Mouse (Mus musculus) limb, embryonic 11.5 days (tissue): ENCODE measurements around the gene Ugt1a8. TPM values are rescaled to one million over a fixed set of nuclear protein-coding genes. Genes with fewer than 3 reads are reported as not detected.
"Not testable (repeated sequence)": the region's sequence is repeated elsewhere in the genome, so short reads cannot be mapped to it uniquely, and the experiment has no call there.

Source experiments
- ATAC-seq: fragments of 200-750 bp; cut with Nextera tagmentation; 2 replicates; pipeline ENCODE4 v1.8.0; 2017; ENCODE audit warnings: low read depth; ENCODE audit not compliant: insufficient number of reproducible peaks, low FRiP score, low TSS enrichment
- DNase-seq: peaks from one replicate; pipeline ENCODE4 v3.0.0-alpha.2; 2015; ENCODE audit warnings: low spot score
- H3K27ac ChIP-seq: fragments of 300-500 bp; sonication (generic); replicated peaks from 2 replicates; pipeline ENCODE4 v1.5.1; 2014; ENCODE audit warnings: low read depth, mild to moderate bottlenecking, low read length
- H3K27me3 ChIP-seq: fragments of 300-500 bp; sonication (generic); 2 replicates; pipeline ENCODE4 v1.6.1; 2014; ENCODE audit warnings: mild to moderate bottlenecking, low read length, mixed read lengths; ENCODE audit not compliant: control insufficient read depth, insufficient read depth
- H3K36me3 ChIP-seq: fragments of 300-500 bp; sonication (generic); 2 replicates; pipeline ENCODE4 v1.6.1; 2014; ENCODE audit warnings: mild to moderate bottlenecking, low read length, moderate library complexity, mixed read lengths; ENCODE audit not compliant: control insufficient read depth, insufficient read depth
- H3K4me1 ChIP-seq: fragments of 300-500 bp; sonication (generic); 2 replicates; pipeline ENCODE4 v1.6.1; 2014; ENCODE audit warnings: low read length, mixed read lengths; ENCODE audit not compliant: control insufficient read depth, insufficient read depth
- H3K4me2 ChIP-seq: fragments of 300-500 bp; sonication (generic); 2 replicates; pipeline ENCODE4 v1.6.1; 2014; ENCODE audit warnings: low read depth, mild to moderate bottlenecking, moderate library complexity; ENCODE audit not compliant: severe bottlenecking
- H3K4me3 ChIP-seq: fragments of 300-500 bp; sonication (generic); 2 replicates; pipeline ENCODE4 v1.5.1; 2014; ENCODE audit warnings: low read depth, low read length
- H3K9ac ChIP-seq: fragments of 300-500 bp; sonication (generic); 2 replicates; pipeline ENCODE4 v1.6.1; 2014; ENCODE audit warnings: mild to moderate bottlenecking, low read length
- H3K9me3 ChIP-seq: fragments of 300-500 bp; sonication (generic); 2 replicates; pipeline ENCODE4 v1.6.1; 2016; ENCODE audit warnings: low read length; ENCODE audit not compliant: control insufficient read depth
- WGBS: fragments of 180-500 bp; shearing (Covaris S2); extraction: QIAGEN DNeasy Blood & Tissue Kit; methylation state at CpG from one replicate; pipeline ENCODE4 v1.1.7; 2014; 5-methylcytosine and 5-hydroxymethylcytosine counted together
- polyA plus RNA-seq: library from polyadenylated mRNA; unstranded; fragments of >200 nt; fragmentation: Nextera tagmentation; extraction: Ambion mirVana; gene quantifications from 2 replicates; pipeline ENCODE4 v1.2.1, GENCODE M21; 2014

Gene Ugt1a8
- polyA plus RNA-seq, 1 experiment from 2014 or later: not detected

DNA sequence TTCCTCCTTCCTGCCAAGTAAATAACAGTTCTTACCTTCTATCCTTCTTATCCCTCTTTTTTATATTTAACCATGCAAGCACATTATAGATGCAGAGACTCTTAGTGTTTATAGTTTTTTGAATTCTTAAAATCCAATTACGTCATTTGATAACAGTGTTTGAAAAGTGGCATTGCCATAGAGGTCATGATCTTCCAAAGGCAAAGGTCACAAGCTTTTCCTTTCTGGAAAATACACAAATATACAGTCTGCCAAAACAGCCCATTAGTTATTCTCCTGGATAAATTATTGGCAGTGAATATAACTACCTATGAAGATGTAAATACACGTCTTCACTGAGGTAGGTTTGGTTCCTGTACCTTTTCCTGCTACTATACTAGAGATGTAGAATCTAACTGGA, 13.1 kb upstream of the Ugt1a8 start:
- H3K9me3 ChIP-seq: no peaks in the 10 kb centered on the region
- no peak overlapping the region for H3K4me2 ChIP-seq
- H3K36me3 ChIP-seq: no peaks in the 10 kb centered on the region
- no peak overlapping the region for H3K4me3 ChIP-seq
- no peak overlapping the region for H3K9ac ChIP-seq
- no peaks in the 10 kb centered on the region for H3K27me3 ChIP-seq
- no peak overlapping the region for H3K27ac ChIP-seq
- DNase-seq: no peak
- 88% methylated on average over 2 of the region's 2 CpGs for WGBS
- H3K4me1 ChIP-seq: no peaks in the 10 kb centered on the region
- no peak for ATAC-seq

DNA sequence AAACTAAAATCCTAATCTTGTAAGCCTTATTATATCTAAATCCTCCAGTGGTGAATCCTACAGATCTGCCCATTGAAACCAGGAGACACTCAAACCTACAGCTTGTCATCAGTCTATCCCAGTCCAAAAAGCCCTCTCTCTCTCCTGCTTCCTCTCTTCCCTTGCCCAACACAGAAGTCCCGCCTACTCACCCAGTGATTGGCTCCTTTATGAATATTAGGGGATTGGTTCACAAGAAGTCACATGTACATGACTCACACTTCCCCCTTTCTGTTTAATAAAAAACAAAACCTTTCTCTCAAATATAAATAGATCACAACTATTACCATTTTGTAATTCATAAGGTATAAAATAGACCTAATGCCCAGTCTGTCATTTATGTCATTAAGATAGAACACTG, 10.5 kb upstream of the Ugt1a8 start:
- Histone ChIP-seq H3K4me3 (no peak overlapping the region), H3K9ac (no peak overlapping the region), H3K4me1 (no peaks in the 10 kb centered on the region), H3K9me3 (no peaks in the 10 kb centered on the region), H3K4me2 (no peak overlapping the region), H3K27me3 (no peaks in the 10 kb centered on the region), H3K27ac (no peak overlapping the region), H3K36me3 (no peaks in the 10 kb centered on the region)
- no peak for ATAC-seq
- no peak for DNase-seq
- 71% methylated on average over 1 of the region's 1 CpGs for WGBS

DNA sequence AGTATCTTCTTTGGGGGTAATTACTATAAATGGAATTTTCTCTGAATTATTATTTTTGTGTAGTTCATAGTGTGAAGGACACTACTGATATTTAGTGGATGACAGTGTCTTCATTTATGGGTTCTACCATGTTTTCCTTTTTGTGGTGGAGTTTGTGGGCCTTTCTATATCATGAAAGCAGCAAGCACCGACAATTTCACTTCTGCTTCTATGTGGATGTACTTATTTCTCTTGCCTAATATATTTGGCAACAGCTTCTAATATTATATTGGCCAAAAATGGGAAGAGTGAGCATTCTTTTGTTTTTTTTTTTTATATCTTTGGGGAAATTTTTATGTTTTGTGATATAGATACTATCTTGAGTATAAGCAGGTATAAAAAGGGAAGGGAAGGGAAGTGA, 5.9 kb upstream of the Ugt1a8 start:
- Histone ChIP-seq H3K4me3 (no peak overlapping the region), H3K4me2 (no peak overlapping the region), H3K9ac (no peak overlapping the region), H3K4me1 (no peaks in the 10 kb centered on the region), H3K27me3 (no peaks in the 10 kb centered on the region), H3K27ac (no peak overlapping the region), H3K9me3 (no peaks in the 10 kb centered on the region), H3K36me3 (no peaks in the 10 kb centered on the region)
- WGBS: 94% methylated on average over 1 of the region's 1 CpGs
- DNase-seq: no peak
- no peak for ATAC-seq

DNA sequence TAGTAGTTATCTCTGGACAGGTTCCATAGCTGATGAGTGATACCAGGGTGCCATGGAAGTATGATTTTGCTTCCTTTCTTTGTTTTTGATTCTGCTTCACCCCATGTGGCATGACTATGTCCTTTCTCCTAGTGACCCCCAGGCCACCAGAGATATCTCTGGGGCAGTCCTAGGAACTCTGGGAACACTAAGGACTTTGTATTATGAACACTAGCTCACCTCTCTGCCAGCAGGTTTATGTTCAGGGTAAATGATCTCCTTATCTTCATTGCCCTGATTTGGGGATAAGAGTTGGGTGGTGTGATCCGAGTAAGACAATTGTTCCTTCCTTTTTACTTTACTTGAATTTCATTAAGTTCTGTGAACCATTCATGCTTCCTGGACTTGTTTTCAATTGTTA, 1.5 kb upstream of the Ugt1a8 start:
- Histone ChIP-seq H3K4me2 (no peak overlapping the region), H3K9ac (no peak overlapping the region), H3K36me3 (no peaks in the 10 kb centered on the region), H3K27ac (no peak overlapping the region), H3K4me3 (no peak overlapping the region), H3K27me3 (no peaks in the 10 kb centered on the region), H3K9me3 (no peaks in the 10 kb centered on the region), H3K4me1 (no peaks in the 10 kb centered on the region)
- WGBS: 88% methylated on average over 1 of the region's 1 CpGs
- no peak for DNase-seq
- ATAC-seq: no peak

DNA sequence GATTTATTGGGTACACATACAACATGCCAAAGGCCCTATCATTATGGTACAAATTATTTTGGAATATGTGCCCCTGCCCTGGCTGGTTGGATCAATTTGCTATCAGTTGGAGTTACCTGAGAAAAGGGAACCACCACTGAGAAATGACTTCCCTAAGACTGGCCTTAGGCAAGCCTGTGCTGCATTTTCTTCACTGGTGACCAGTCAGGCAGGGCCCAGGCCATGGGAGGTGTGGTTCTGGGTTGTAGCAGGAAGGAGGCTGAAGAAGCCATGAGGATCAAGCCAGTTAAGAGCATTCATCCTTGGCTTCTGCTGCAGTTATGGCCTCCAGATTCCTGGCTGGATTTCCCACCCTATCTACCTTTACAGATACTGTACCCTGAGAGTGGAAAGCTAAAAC, 4.7 kb downstream of the Ugt1a8 start:
- H3K27me3 ChIP-seq: no peaks in the 10 kb centered on the region
- H3K4me3 ChIP-seq: no peak overlapping the region
- no peak overlapping the region for H3K9ac ChIP-seq
- H3K9me3 ChIP-seq: no peaks in the 10 kb centered on the region
- no peak for DNase-seq
- H3K36me3 ChIP-seq: no peaks in the 10 kb centered on the region
- H3K4me2 ChIP-seq: no peak overlapping the region
- H3K4me1 ChIP-seq: 0 out of 2 replicates have a peak, but pooled peaks cover 3% of the 10 kb centered on the region
- no peak overlapping the region for H3K27ac ChIP-seq
- no peak for ATAC-seq

DNA sequence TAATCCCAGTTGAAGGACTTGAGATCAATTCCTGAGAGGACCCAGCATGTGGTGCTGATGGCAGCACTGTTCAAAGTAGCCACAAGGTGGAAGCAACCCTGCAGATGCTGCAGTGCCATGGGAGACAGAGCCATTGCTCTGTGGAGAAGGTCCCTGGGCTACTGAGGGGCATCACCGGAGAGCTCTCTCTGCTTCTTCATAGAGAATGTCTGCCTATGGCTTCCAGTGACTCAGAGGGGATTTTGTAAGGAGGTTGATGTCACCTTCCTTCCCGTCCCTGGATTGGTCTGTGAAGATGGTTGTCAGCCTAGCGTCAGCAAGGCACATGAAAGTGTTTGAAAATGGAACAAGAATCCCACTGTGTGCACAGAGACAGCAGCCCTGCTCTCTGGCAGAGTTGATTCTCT, 6.7 kb downstream of the Ugt1a8 start:
- H3K27ac ChIP-seq, H3K36me3 ChIP-seq, H3K9me3 ChIP-seq, H3K4me1 ChIP-seq, H3K9ac ChIP-seq, H3K4me2 ChIP-seq, H3K4me3 ChIP-seq, ATAC-seq, H3K27me3 ChIP-seq: not testable (repeated sequence)
- 78% methylated on average over 3 of the region's 3 CpGs for WGBS
- peak; percentile 23 for DNase-seq

DNA sequence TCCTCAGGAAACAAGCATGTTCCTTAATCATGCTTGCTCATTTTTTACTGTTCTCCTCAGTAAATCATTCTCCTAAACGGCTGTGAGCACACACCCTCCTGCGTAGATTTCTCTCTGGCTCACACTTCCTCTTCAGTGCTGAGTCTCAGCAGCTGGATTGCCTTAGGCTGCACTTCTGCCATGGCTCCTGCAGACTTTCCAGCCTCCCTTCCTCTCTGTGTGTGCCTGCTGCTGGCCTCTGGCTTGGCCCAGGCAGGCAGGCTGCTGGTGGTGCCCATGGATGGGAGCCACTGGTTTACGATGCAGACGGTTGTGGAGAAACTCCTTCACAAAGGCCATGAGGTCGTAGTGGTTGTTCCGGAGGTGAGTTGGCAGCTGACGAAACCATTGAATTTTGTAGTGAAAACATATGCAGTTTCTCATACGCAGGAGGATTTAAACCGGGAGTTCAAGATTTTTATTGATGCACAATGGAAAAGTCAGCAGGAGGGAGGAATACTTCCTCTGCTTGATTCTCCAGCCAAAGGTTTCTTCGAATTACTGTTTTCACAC, 7.4 kb downstream of the Ugt1a8 start, which contains the start of gene Ugt1a7c:
Ugt1a7c (plus strand) TSS at position 122 of the 552 bp plus-strand sequence.
- DNase-seq (peak; percentile 55), ATAC-seq (no peak)
- Histone ChIP-seq H3K4me1 (0 out of 2 replicates have a peak, but pooled peaks cover 3% of the 10 kb centered on the region), H3K36me3 (no peaks in the 10 kb centered on the region), H3K27ac (peak within 1 kb of the TSS; percentile 52; the same call in 1 of the 2 replicates), H3K27me3 (no peaks in the 10 kb centered on the region), H3K4me2 (peak within 1 kb of the TSS; percentile 20; the same call in 1 of the 2 replicates), H3K9me3 (no peaks in the 10 kb centered on the region), H3K4me3 (no peak within 1 kb of the TSS), H3K9ac (peak within 1 kb of the TSS; percentile 43)
- WGBS: 21% methylated on average over 10 of the region's 10 CpGs

DNA sequence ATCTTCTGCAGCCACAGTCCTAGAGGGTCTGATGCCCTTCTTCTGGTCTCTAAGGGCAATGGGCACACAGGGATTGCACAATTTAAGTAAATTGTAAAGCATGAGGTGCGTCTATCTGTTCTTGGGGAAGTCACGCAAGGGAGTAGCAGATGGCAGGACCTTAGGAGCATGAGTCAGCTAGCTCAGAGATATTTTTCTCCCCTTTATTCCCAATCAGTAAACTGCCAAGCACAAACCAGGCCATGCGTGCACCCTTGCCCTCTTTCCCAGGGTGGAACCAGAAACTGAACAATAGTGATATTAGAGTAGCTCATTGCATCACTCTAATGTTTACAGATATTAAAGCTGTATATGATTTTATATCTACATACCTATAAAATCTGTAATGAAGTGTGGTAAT, 10.9 kb downstream of the Ugt1a8 start:
- H3K4me3 ChIP-seq, H3K27me3 ChIP-seq, H3K4me2 ChIP-seq, H3K27ac ChIP-seq, DNase-seq, H3K9me3 ChIP-seq, ATAC-seq, H3K36me3 ChIP-seq, H3K9ac ChIP-seq, H3K4me1 ChIP-seq: not testable (repeated sequence)
- WGBS: 95% methylated on average over 3 of the region's 3 CpGs

DNA sequence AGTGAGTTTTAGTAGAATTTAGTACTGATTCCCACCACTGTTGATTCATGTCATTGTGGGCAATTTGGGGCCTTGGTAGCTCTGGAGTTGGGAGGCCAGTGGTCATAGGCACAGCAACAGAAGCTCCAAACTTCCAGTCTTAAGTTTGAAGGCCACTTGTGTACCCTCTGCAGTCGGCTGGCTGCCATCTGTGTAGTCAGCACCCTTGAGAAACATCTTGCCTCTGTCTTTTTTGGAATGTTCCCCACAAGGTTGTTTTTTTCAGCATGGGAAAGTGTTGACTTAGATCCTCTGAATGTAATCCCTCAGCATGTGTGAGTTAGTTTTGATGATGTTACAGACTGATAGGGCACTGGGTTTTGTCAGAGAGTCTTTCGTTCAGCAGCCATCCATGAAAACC, 12.1 kb downstream of the Ugt1a8 start:
- not testable (repeated sequence) for ATAC-seq, H3K27ac ChIP-seq, H3K4me1 ChIP-seq, H3K27me3 ChIP-seq, H3K9ac ChIP-seq, H3K4me3 ChIP-seq, DNase-seq, H3K9me3 ChIP-seq, H3K4me2 ChIP-seq, H3K36me3 ChIP-seq
- 80% methylated on average over 2 of the region's 2 CpGs for WGBS
